Mouse (Mus musculus) myocyte (in vitro differentiated cells): ENCODE results near the gene Klhdc7a. TPM values are rescaled to one million over a fixed set of nuclear protein-coding genes. Genes with fewer than 3 reads are reported as not detected.

Experiments used
- H3K27me3 ChIP-seq: one replicate; pipeline ENCODE4 v1.6.1; 2011; ENCODE audit not compliant: control insufficient read depth, insufficient read depth, insufficient read length
- H3K36me3 ChIP-seq: one replicate; pipeline ENCODE4 v1.6.1; 2011; ENCODE audit not compliant: control insufficient read depth, insufficient read depth
- H3K4me2 ChIP-seq: one replicate; pipeline ENCODE4 v1.6.1; 2011; ENCODE audit warnings: low read depth, control low read depth
- H3K4me3 ChIP-seq: one replicate; pipeline ENCODE4 v1.5.1; 2011; ENCODE audit warnings: mild to moderate bottlenecking, control low read depth, moderate library complexity
- H3K79me2 ChIP-seq: one replicate; pipeline ENCODE4 v1.6.1; 2011; ENCODE audit not compliant: control insufficient read depth, insufficient read depth
- H3ac ChIP-seq: one replicate; pipeline ENCODE4 v1.6.1; 2011; ENCODE audit not compliant: control insufficient read depth, insufficient read length
- CEBPB ChIP-seq: IDR thresholded peaks from 2 replicates; pipeline ENCODE4 v1.6.1; 2011; ENCODE audit warnings: mild to moderate bottlenecking, moderate library complexity; ENCODE audit not compliant: poor library complexity, insufficient read depth, severe bottlenecking
- E2F4 ChIP-seq: IDR thresholded peaks from one replicate; pipeline ENCODE4 v1.6.1; 2011; ENCODE audit warnings: mild to moderate bottlenecking, control low read depth, moderate library complexity; ENCODE audit not compliant: insufficient read depth
- MAX ChIP-seq: IDR thresholded peaks from one replicate; pipeline ENCODE4 v1.6.1; 2011; ENCODE audit warnings: low read depth, mild to moderate bottlenecking, control low read depth
- MYOD1 ChIP-seq, 3 experiments: IDR thresholded peaks; one replicate each; pipeline ENCODE4 v1.6.1; 2011; ENCODE audit warnings: control low read depth in 2 of 3, low read depth in 2 of 3, mild to moderate bottlenecking in 2 of 3, moderate library complexity in 1 of 3; ENCODE audit not compliant: insufficient read length in 2 of 3, control insufficient read depth in 1 of 3
- MYOG ChIP-seq, 3 experiments: IDR thresholded peaks; one replicate each; pipeline ENCODE4 v1.6.1; 2011; ENCODE audit warnings: control low read depth in 2 of 3, low read depth in 2 of 3, mild to moderate bottlenecking in 2 of 3; ENCODE audit not compliant: insufficient read length in 2 of 3, control insufficient read depth in 1 of 3, insufficient read depth in 1 of 3
- POLR2A ChIP-seq: IDR thresholded peaks from one replicate; pipeline ENCODE4 v1.6.1; 2011; ENCODE audit warnings: low read depth, mild to moderate bottlenecking, control low read depth, moderate library complexity; ENCODE audit not compliant: insufficient read length
- POLR2AphosphoS2 ChIP-seq: IDR thresholded peaks from one replicate; pipeline ENCODE4 v1.6.1; 2011; ENCODE audit warnings: low read depth, control low read depth; ENCODE audit not compliant: insufficient read length
- REST ChIP-seq: IDR thresholded peaks from one replicate; pipeline ENCODE4 v1.6.1; 2011; ENCODE audit warnings: mild to moderate bottlenecking, control low read depth, moderate library complexity; ENCODE audit not compliant: insufficient read depth, insufficient read length
- SRF ChIP-seq: IDR thresholded peaks from one replicate; pipeline ENCODE4 v1.6.1; 2011; ENCODE audit warnings: low read depth; ENCODE audit not compliant: control insufficient read depth, insufficient read length
- TCF12 ChIP-seq: IDR thresholded peaks from one replicate; pipeline ENCODE4 v1.6.1; 2011; ENCODE audit warnings: mild to moderate bottlenecking, control low read depth; ENCODE audit not compliant: poor library complexity, insufficient read depth, severe bottlenecking
- TCF3 ChIP-seq: IDR thresholded peaks from one replicate; pipeline ENCODE4 v1.6.1; 2011; ENCODE audit warnings: low read depth, control low read depth; ENCODE audit not compliant: insufficient read length
- USF1 ChIP-seq: IDR thresholded peaks from one replicate; pipeline ENCODE4 v1.6.1; 2011; ENCODE audit warnings: low read depth, mild to moderate bottlenecking, control low read depth, moderate library complexity
- polyA plus RNA-seq: library from polyadenylated mRNA; unstranded; fragments of >200 nt; fragmentation: generic; extraction: Trizol; gene quantifications from one replicate; pipeline ENCODE4 v1.2.1, GENCODE M21; 2012; ENCODE audit warnings: missing spikeins

Gene Klhdc7a
- polyA plus RNA-seq, 1 experiment, result not detected

DNA sequence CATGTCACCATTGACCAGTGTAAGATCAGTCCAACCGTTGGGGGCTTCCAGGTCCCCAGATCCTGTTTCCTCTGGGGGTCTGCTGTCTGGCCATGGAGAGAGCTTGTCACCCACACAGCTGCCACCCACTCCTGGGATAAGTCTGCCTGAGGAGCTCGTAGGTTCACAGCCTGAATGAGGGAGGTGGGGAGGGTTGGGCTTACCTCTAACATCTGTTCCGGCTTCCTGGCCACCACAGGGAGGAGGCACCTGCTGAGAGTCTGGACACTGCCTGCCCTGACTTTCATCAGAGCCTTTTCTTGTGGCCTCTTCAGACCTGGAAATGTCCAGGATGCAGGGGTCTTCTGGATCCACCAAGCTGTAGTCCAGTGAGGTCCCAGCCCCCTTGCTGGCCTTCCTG lies 845 bp downstream of the Klhdc7a start:
- Histone ChIP-seq H3K36me3 (no peaks in the 10 kb centered on the region), H3ac (no peak overlapping the region), H3K4me3 (no peak overlapping the region), H3K4me2 (no peak overlapping the region), H3K79me2 (no peaks in the 10 kb centered on the region), H3K27me3 (peaks cover 21% of the 10 kb centered on the region)
- TF ChIP-seq E2F4 (no peak), MYOD1 (IDR thresholded peaks at IDR 0.05; ENCODE audit: control insufficient read depth in 1 of 3, insufficient read length in 2 of 3, low read depth in 2 of 3) (no peak), REST (no peak), USF1 (no peak), POLR2AphosphoS2 (no peak), TCF12 (no peak), POLR2A (no peak)

GRCm38 (mm10) chr4:139965596-139966185 lies 2.1 kb downstream of the Klhdc7a start:
- Histone ChIP-seq H3ac (no peak overlapping the region), H3K4me3 (no peak overlapping the region), H3K79me2 (no peaks in the 10 kb centered on the region), H3K36me3 (no peaks in the 10 kb centered on the region), H3K27me3 (peaks cover 21% of the 10 kb centered on the region), H3K4me2 (no peak overlapping the region)
- TF ChIP-seq USF1 (no peak), MYOG (IDR thresholded peaks at IDR 0.05; ENCODE audit: control insufficient read depth in 1 of 3, insufficient read depth in 1 of 3, insufficient read length in 2 of 3, low read depth in 2 of 3) (no peak), TCF12 (no peak), E2F4 (no peak), CEBPB (no peak), REST (no peak), MAX (no peak), MYOD1 (IDR thresholded peaks at IDR 0.05; ENCODE audit: control insufficient read depth in 1 of 3, insufficient read length in 2 of 3, low read depth in 2 of 3) (no peak), SRF (no peak), POLR2AphosphoS2 (no peak), TCF3 (no peak), POLR2A (no peak)

DNA sequence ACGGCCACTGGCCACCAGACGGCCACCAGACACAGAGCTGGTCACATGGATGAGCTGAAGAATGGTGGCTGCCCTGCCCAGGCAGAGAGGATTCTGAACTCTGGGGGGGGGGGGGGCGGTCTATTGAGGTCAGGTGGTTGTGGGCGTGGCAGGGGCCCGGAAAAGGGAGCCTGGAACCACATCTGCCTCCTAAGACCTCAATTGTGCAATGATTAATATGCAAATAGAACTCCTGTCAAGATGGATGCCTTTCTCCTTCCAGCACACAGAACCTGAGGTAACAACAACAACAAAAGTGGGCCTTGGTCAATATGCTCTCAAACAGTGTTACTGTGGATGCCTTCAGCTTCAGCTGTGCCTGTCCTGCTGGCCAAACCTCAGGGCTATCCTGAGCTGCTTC lies 3.4 kb downstream of the Klhdc7a start:
- peaks cover 21% of the 10 kb centered on the region for H3K27me3 ChIP-seq
- no peak for TF ChIP-seq MYOG (IDR thresholded peaks at IDR 0.05; ENCODE audit: control insufficient read depth in 1 of 3, insufficient read depth in 1 of 3, insufficient read length in 2 of 3, low read depth in 2 of 3)
- TF ChIP-seq MYOD1 (IDR thresholded peaks at IDR 0.05; ENCODE audit: control insufficient read depth in 1 of 3, insufficient read length in 2 of 3, low read depth in 2 of 3), result no peak
- no peak overlapping the region for H3ac ChIP-seq
- H3K79me2 ChIP-seq, result no peaks in the 10 kb centered on the region
- no peaks in the 10 kb centered on the region for H3K36me3 ChIP-seq
- H3K4me2 ChIP-seq, result no peak overlapping the region
- H3K4me3 ChIP-seq, result no peak overlapping the region

DNA sequence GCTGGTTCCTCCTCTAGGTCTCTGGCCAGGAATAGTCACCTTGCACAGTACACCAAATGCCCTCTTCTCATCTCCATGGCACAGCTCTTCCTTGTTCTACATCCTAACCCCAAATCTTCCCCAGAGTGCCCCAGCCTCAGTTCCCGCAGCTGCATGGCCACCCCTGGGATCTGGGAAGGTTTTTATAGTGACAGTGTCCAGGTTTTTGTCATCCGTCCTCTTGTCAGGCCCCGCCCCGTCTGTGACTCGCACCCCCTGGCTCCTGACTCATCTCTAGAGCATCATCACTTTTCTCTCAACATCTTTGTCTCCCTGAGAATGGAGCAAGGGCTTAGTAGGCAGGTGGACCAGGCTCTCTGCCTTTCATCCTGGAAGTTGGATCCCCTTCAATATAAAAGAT lies 3.9 kb downstream of the Klhdc7a start:
- H3K79me2 ChIP-seq, result no peaks in the 10 kb centered on the region
- no peak overlapping the region for H3ac ChIP-seq
- no peak overlapping the region for H3K4me2 ChIP-seq
- no peak overlapping the region for H3K4me3 ChIP-seq
- peaks cover 21% of the 10 kb centered on the region for H3K27me3 ChIP-seq
- no peaks in the 10 kb centered on the region for H3K36me3 ChIP-seq
- TF ChIP-seq CEBPB, result no peak
- no peak for TF ChIP-seq REST
- no peak for TF ChIP-seq TCF12
- TF ChIP-seq MYOG (IDR thresholded peaks at IDR 0.05; ENCODE audit: control insufficient read depth in 1 of 3, insufficient read depth in 1 of 3, insufficient read length in 2 of 3, low read depth in 2 of 3), result no peak
- TF ChIP-seq E2F4, result no peak
- no peak for TF ChIP-seq USF1
- TF ChIP-seq POLR2AphosphoS2, result no peak
- TF ChIP-seq SRF, result no peak
- TF ChIP-seq TCF3, result no peak
- TF ChIP-seq MAX, result no peak
- TF ChIP-seq MYOD1 (IDR thresholded peaks at IDR 0.05; ENCODE audit: control insufficient read depth in 1 of 3, insufficient read length in 2 of 3, low read depth in 2 of 3), result no peak
- no peak for TF ChIP-seq POLR2A

GRCm38 (mm10) chr4:139963059-139963458 lies 4.8 kb downstream of the Klhdc7a start:
- H3K4me2 ChIP-seq, result no peak overlapping the region
- H3K4me3 ChIP-seq, result no peak overlapping the region
- no peaks in the 10 kb centered on the region for H3K36me3 ChIP-seq
- TF ChIP-seq POLR2A (no peak), TCF12 (no peak), MAX (no peak), E2F4 (no peak), TCF3 (no peak), SRF (no peak), MYOG (IDR thresholded peaks at IDR 0.05; ENCODE audit: control insufficient read depth in 1 of 3, insufficient read depth in 1 of 3, insufficient read length in 2 of 3, low read depth in 2 of 3) (no peak), USF1 (no peak), POLR2AphosphoS2 (no peak), CEBPB (no peak), REST (no peak), MYOD1 (IDR thresholded peaks at IDR 0.05; ENCODE audit: control insufficient read depth in 1 of 3, insufficient read length in 2 of 3, low read depth in 2 of 3) (no peak)
- no peaks in the 10 kb centered on the region for H3K79me2 ChIP-seq
- H3ac ChIP-seq, result no peak overlapping the region
- peaks cover 21% of the 10 kb centered on the region for H3K27me3 ChIP-seq
